11 mouse cellular contexts compared by ENCODE assay signal in the genomic region with DNA sequence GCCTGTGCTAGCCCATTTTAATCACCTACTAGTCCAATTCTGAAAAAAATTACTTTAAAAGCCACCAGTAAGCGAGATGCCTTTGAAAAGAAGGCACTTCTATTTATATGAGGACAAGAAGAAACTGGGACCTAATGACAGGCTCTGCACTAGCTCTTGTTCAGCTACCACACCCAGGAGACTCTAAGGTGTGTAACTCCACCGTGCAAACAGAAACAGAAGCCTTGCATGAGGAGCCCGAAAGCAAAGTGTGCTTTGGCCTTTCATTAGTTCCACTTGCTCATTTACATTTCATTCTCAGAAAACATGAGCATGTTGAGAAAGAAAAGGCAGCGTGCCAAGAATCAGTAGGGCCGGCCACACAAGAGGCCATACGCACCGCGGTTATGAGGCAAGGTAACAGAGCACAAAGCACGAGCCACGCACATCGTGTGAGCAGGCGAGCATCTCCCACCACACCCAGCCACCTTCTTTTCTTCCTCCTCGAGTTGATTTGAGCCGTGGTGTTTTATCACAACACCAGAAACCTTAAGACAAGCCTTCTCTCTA. TPM values are rescaled to one million over a fixed set of nuclear protein-coding genes. Genes with fewer than 3 reads are reported as not detected.
DNase-seq lines count a peak whose midpoint lies in the region; ATAC-seq lines count a peak whose summit lies in the region.
"Had no signal": no experiment of that assay in that cellular context is flagged by ENCODE, and none has a peak within 500 bp of the region (broad histone marks: within the 10 kb centered on the region; RNA-seq: fewer than 3 reads in every experiment).

No protein-coding gene starts in this region.

- WGBS in kidney, embryonic 15.5 days: 90% methylated on average over 14 of the region's 14 CpGs
- WGBS in stomach, embryonic 16.5 days: 60% methylated on average over 14 of the region's 14 CpGs

- no peaks in the 10 kb centered on the region for H3K9me3 ChIP-seq in kidney, embryonic 15.5 days (replicated peaks)
- H3K9me3 ChIP-seq in stomach, embryonic 16.5 days (replicated peaks; ENCODE audit: control insufficient read depth, low read length): no peaks in the 10 kb centered on the region
- H3K9me3 ChIP-seq: heart, embryonic 13.5 days had no signal

- no peaks in the 10 kb centered on the region for H3K36me3 ChIP-seq in kidney, embryonic 15.5 days
- no peaks in the 10 kb centered on the region for H3K36me3 ChIP-seq in stomach, embryonic 16.5 days (ENCODE audit: control insufficient read depth, insufficient read depth, low read length)
- H3K36me3 ChIP-seq: heart, embryonic 13.5 days had no signal

- peak; percentile 47 for DNase-seq in cerebellum, adult 11-12 months
- DNase-seq in kidney, adult 11 months: peak; percentile 18
- DNase-seq in testis, postnatal 10 days (ENCODE audit: low spot score): peak; percentile 29
- no peak for DNase-seq in testis, postnatal 14 days (ENCODE audit: low spot score)
- DNase-seq in MN1 (ENCODE audit: low spot score): no peak

- H3K27ac ChIP-seq in kidney, embryonic 15.5 days: no peak overlapping the region
- H3K27ac ChIP-seq in stomach, embryonic 16.5 days (ENCODE audit: low read length): peak overlapping the region; percentile 86
- H3K27ac ChIP-seq: gastrocnemius, adult 2 months; heart, embryonic 13.5 days had no signal

- H3K4me1 ChIP-seq in kidney, embryonic 15.5 days: peaks cover 27% of the 10 kb centered on the region
- H3K4me1 ChIP-seq in stomach, embryonic 16.5 days (ENCODE audit: control insufficient read depth, insufficient read depth, low read length): peaks cover 37% of the 10 kb centered on the region

- no peak overlapping the region for H3K9ac ChIP-seq in kidney, embryonic 15.5 days
- H3K9ac ChIP-seq in stomach, embryonic 16.5 days (ENCODE audit: low read length): peak overlapping the region; percentile 39; the same call in 1 of the 2 replicates
- H3K9ac ChIP-seq: heart, embryonic 13.5 days had no signal

- no peak overlapping the region for H3K4me3 ChIP-seq in kidney, embryonic 15.5 days (replicated peaks)
- H3K4me3 ChIP-seq in stomach, embryonic 16.5 days (replicated peaks; ENCODE audit: low read length): no peak overlapping the region
- H3K4me3 ChIP-seq: erythroblast, embryonic 14.5 days; gastrocnemius, adult 2 months; heart, embryonic 13.5 days had no signal

- no peaks in the 10 kb centered on the region for H3K27me3 ChIP-seq in kidney, embryonic 15.5 days
- no peaks in the 10 kb centered on the region for H3K27me3 ChIP-seq in stomach, embryonic 16.5 days (ENCODE audit: control insufficient read depth, insufficient read depth, low read length)
- H3K27me3 ChIP-seq: heart, embryonic 13.5 days had no signal

- no peak overlapping the region for H3K4me2 ChIP-seq in kidney, embryonic 15.5 days
- peak overlapping the region; percentile 42 for H3K4me2 ChIP-seq in stomach, embryonic 16.5 days (ENCODE audit: low read depth, low read length)
- H3K4me2 ChIP-seq: heart, embryonic 13.5 days had no signal

- ATAC-seq in cerebellum, adult (ENCODE audit: insufficient number of reproducible peaks, low FRiP score, low TSS enrichment): no peak
- no peak for ATAC-seq in kidney, embryonic 15.5 days (replicated peaks; ENCODE audit: low FRiP score)
- peak; percentile 58; the same call in 1 of the 2 replicates for ATAC-seq in stomach, embryonic 16.5 days (ENCODE audit: insufficient read depth, low FRiP score)

RNA-seq across cellular contexts. Expression of a gene that starts 18.4 kb away (rescaled TPM):
- polyA plus RNA-seq in kidney, embryonic 15.5 days (2015; fragmentation: Nextera tagmentation; extraction: Ambion mirVana): 46.9 and 50.2 TPM in 2 replicates
- 28.2 and 35.6 TPM in 2 replicates for polyA plus RNA-seq in stomach, embryonic 16.5 days (2015; fragmentation: Nextera tagmentation; extraction: Ambion mirVana)

Comparison
In these comparisons a context has a peak if more than half of its experiments do, and no peak if none do; other contexts are left out.
1. DNase-seq: peak in cerebellum, adult 11-12 months (single experiment), kidney, adult 11 months (single experiment) and testis, postnatal 10 days (single experiment); none in testis, postnatal 14 days (single experiment) and MN1 (single experiment).